10 mouse cellular contexts compared by ENCODE assay signal in genomic region chr6:117502346-117502745, GRCm38 (mm10).
"Had no signal": no experiment of that assay in that cellular context is flagged by ENCODE, and none has a peak within 500 bp of the region (broad histone marks: within the 10 kb centered on the region; RNA-seq: fewer than 3 reads in every experiment).

No protein-coding gene starts in this region.

- DNase-seq: left cerebral cortex, postnatal 4 days; lung, adult 18-20 months; right cerebral cortex, postnatal 14 days; thymus, adult 2 months; thymus, postnatal 25 days had no signal

- H3K4me2 ChIP-seq: limb, embryonic 13.5 days; midbrain, embryonic 13.5 days; stomach, embryonic 15.5 days had no signal

- H3K9me3 ChIP-seq: limb, embryonic 13.5 days; midbrain, embryonic 13.5 days; stomach, embryonic 15.5 days had no signal

- H3K4me3 ChIP-seq: layer of hippocampus, adult 2 months; limb, embryonic 13.5 days; midbrain, embryonic 13.5 days; stomach, embryonic 15.5 days had no signal

- ATAC-seq: midbrain, embryonic 13.5 days had no signal

- H3K4me1 ChIP-seq: midbrain, embryonic 13.5 days; stomach, embryonic 15.5 days had no signal

- H3K27ac ChIP-seq: layer of hippocampus, adult 2 months; limb, embryonic 13.5 days; liver, embryonic 14.5 days; midbrain, embryonic 13.5 days; stomach, embryonic 15.5 days had no signal

- H3K36me3 ChIP-seq: limb, embryonic 13.5 days; midbrain, embryonic 13.5 days; stomach, embryonic 15.5 days had no signal

- H3K27me3 ChIP-seq: limb, embryonic 13.5 days; midbrain, embryonic 13.5 days; stomach, embryonic 15.5 days had no signal

- H3K9ac ChIP-seq: limb, embryonic 13.5 days; liver, embryonic 14.5 days; midbrain, embryonic 13.5 days; stomach, embryonic 15.5 days had no signal
